Mouse (Mus musculus) brain, embryonic 14.5 days (tissue): ENCODE measurements around the gene Marveld2.

Source experiments
- CTCF ChIP-seq: fragments of 200-500 bp; IDR thresholded peaks from 2 replicates; pipeline ENCODE4 v1.5.1; 2012; ENCODE audit warnings: inconsistent platforms, mild to moderate bottlenecking, moderate library complexity, borderline replicate concordance; ENCODE audit not compliant: insufficient read depth, insufficient read length; ENCODE audit errors: extremely low read depth
- POLR2A ChIP-seq: fragments of 200-500 bp; IDR thresholded peaks from 2 replicates; pipeline ENCODE4 v1.6.1; 2012; ENCODE audit warnings: mild to moderate bottlenecking, inconsistent platforms, borderline replicate concordance; ENCODE audit not compliant: poor library complexity, insufficient read depth, insufficient read length, severe bottlenecking; ENCODE audit errors: extremely low read depth

- TF ChIP-seq CTCF = no peak
- no peak for TF ChIP-seq POLR2A
Measured at GRCm38 (mm10) chr13:100612903-100613302, 3.9 kb downstream of the Marveld2 start.
